Mouse (Mus musculus): Measurements from ENCODE around the gene Ifi202b.
"Not testable (repeated sequence)": the region's sequence is repeated elsewhere in the genome, so short reads cannot be mapped to it uniquely, and the experiment has no call there.

DNA sequence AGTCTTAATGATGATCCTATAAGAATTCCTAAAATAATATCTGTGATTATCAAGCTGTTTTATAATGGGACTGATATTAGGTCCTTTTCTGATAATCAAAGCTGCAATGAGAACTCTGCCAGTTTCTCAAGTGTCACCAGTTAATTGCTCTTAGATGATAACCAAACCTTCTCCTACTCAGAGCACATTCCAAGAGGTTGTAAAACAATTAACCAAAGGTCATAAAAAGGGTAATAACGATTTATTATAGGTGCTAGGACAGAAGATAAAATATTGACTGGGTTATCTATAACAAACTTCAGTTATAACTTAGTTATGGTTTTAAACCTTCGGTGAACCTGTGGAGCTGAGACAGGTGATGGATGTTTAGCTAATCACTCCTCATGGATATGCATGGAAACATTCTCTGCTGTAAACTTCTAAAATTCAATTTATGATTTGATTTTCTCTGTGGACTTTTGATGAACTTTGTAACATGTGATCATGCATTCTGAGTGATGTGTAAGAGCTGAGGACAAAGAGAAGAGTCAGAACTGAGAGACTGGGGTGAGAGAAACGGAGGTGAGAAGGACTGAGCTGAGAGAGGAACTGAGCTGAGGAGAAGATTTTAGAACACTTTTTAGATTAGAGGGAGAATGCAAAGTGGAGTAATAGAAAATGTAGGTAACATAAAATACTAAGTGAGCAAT, 26.6 kb downstream of the Ifi202b start:
- not testable (repeated sequence) for TF ChIP-seq EP300, CTCF (IDR thresholded peaks at IDR 0.05; ENCODE audit: low read depth)

Data from liver, embryonic 14.5 days (tissue).